Mouse (Mus musculus): Measurements from ENCODE around the gene Uhrf1bp1.
A peak's percentile ranks its signal among the peaks of the same experiment; 100 is the strongest.

The Uhrf1bp1 gene

GRCm38 (mm10) chr17:27909622-27910500, 53.6 kb downstream of the Uhrf1bp1 start, which contains the start of gene Taf11:
Taf11 (minus strand) TSS chr17:27909844.
- peak; percentile 34 for DNase-seq (ENCODE audit: low spot score)

GRCm38 (mm10) chr17:27911371-27911770, 55.1 kb downstream of the Uhrf1bp1 start:
- DNase-seq (ENCODE audit: low spot score): no peak

- no peak for DNase-seq (ENCODE audit: low spot score)
Measured at GRCm38 (mm10) chr17:27914742-27915141, 58.5 kb downstream of the Uhrf1bp1 start.

GRCm38 (mm10) chr17:27916366-27916765, 60.1 kb downstream of the Uhrf1bp1 start:
- no peak for DNase-seq (ENCODE audit: low spot score)

- DNase-seq (ENCODE audit: low spot score): no peak
Measured at GRCm38 (mm10) chr17:27920676-27921075, 64.4 kb downstream of the Uhrf1bp1 start.

GRCm38 (mm10) chr17:27922174-27922712, 66.0 kb downstream of the Uhrf1bp1 start:
- DNase-seq (ENCODE audit: low spot score): no peak

GRCm38 (mm10) chr17:27925054-27925453, 68.8 kb downstream of the Uhrf1bp1 start:
- no peak for DNase-seq (ENCODE audit: low spot score)

GRCm38 (mm10) chr17:27925504-27925903, 69.3 kb downstream of the Uhrf1bp1 start:
- DNase-seq (ENCODE audit: low spot score): no peak

GRCm38 (mm10) chr17:27930291-27930690, 74.0 kb downstream of the Uhrf1bp1 start:
- no peak for DNase-seq (ENCODE audit: low spot score)

- DNase-seq (ENCODE audit: low spot score): no peak
Measured at GRCm38 (mm10) chr17:27931826-27932225, 75.6 kb downstream of the Uhrf1bp1 start.

- DNase-seq (ENCODE audit: low spot score): no peak
Measured at GRCm38 (mm10) chr17:27934136-27934910, 78.1 kb downstream of the Uhrf1bp1 start.

GRCm38 (mm10) chr17:27935091-27935490, 78.8 kb downstream of the Uhrf1bp1 start:
- DNase-seq (ENCODE audit: low spot score): no peak

- DNase-seq (ENCODE audit: low spot score): no peak
Measured at GRCm38 (mm10) chr17:27937054-27937615, 80.9 kb downstream of the Uhrf1bp1 start.

GRCm38 (mm10) chr17:27938121-27938754, 82.0 kb downstream of the Uhrf1bp1 start:
- DNase-seq (ENCODE audit: low spot score): no peak

GRCm38 (mm10) chr17:27939028-27939427, 82.8 kb downstream of the Uhrf1bp1 start:
- DNase-seq (ENCODE audit: low spot score): no peak

- DNase-seq (ENCODE audit: low spot score): no peak
Measured at GRCm38 (mm10) chr17:27940352-27940751, 84.1 kb downstream of the Uhrf1bp1 start.

GRCm38 (mm10) chr17:27941178-27941577, 84.9 kb downstream of the Uhrf1bp1 start:
- DNase-seq (ENCODE audit: low spot score): no peak

- no peak for DNase-seq (ENCODE audit: low spot score)
Measured at GRCm38 (mm10) chr17:27941698-27942097, 85.5 kb downstream of the Uhrf1bp1 start.

- no peak for DNase-seq (ENCODE audit: low spot score)
Measured at GRCm38 (mm10) chr17:27942131-27942530, 85.9 kb downstream of the Uhrf1bp1 start.

GRCm38 (mm10) chr17:27945546-27946216, 89.4 kb downstream of the Uhrf1bp1 start:
- DNase-seq (ENCODE audit: low spot score): no peak

GRCm38 (mm10) chr17:27946371-27946770, 90.1 kb downstream of the Uhrf1bp1 start:
- no peak for DNase-seq (ENCODE audit: low spot score)
